Mouse (Mus musculus) CD4-positive, CD25-positive, alpha-beta regulatory T cell, adult 2 months (primary cell): Measurements from ENCODE around the gene Tas2r135.

ENCODE experiments used
- DNase-seq: peaks from one replicate; pipeline ENCODE4 v3.0.0-alpha.2; 2012; ENCODE audit warnings: low read depth, low spot score

Tas2r135 gene

GRCm38 (mm10) chr6:42405134-42405533 lies at the start of gene Tas2r135:
Gene Tas2r135 (plus strand): TSS chr6:42405434.
- DNase-seq = no peak

GRCm38 (mm10) chr6:42355794-42356600 lies 49.2 kb upstream of the Tas2r135 start:
- DNase-seq = no peak

GRCm38 (mm10) chr6:42356913-42357312 lies 48.3 kb upstream of the Tas2r135 start:
- no peak for DNase-seq

- DNase-seq = no peak
Observed at GRCm38 (mm10) chr6:42357901-42358300, 47.3 kb upstream of the Tas2r135 start.

GRCm38 (mm10) chr6:42358901-42359300 lies 46.3 kb upstream of the Tas2r135 start:
- no peak for DNase-seq

- no peak for DNase-seq
Observed at GRCm38 (mm10) chr6:42359364-42360147, 45.7 kb upstream of the Tas2r135 start.

- DNase-seq = no peak
Observed at GRCm38 (mm10) chr6:42360231-42360840, 44.9 kb upstream of the Tas2r135 start.

- no peak for DNase-seq
Observed at GRCm38 (mm10) chr6:42361041-42361895, 44.0 kb upstream of the Tas2r135 start.

- no peak for DNase-seq
Observed at GRCm38 (mm10) chr6:42362074-42362473, 43.2 kb upstream of the Tas2r135 start.

GRCm38 (mm10) chr6:42362497-42362896 lies 42.7 kb upstream of the Tas2r135 start:
- DNase-seq = no peak

- no peak for DNase-seq
Observed at GRCm38 (mm10) chr6:42362974-42363373, 42.3 kb upstream of the Tas2r135 start.

- DNase-seq = no peak
Observed at GRCm38 (mm10) chr6:42364066-42364465, 41.2 kb upstream of the Tas2r135 start.

GRCm38 (mm10) chr6:42364607-42365006 lies 40.6 kb upstream of the Tas2r135 start:
- no peak for DNase-seq

GRCm38 (mm10) chr6:42365215-42365614 lies 40.0 kb upstream of the Tas2r135 start:
- no peak for DNase-seq

GRCm38 (mm10) chr6:42369870-42370269 lies 35.4 kb upstream of the Tas2r135 start:
- DNase-seq = no peak

GRCm38 (mm10) chr6:42370630-42371363 lies 34.4 kb upstream of the Tas2r135 start:
- DNase-seq = no peak

GRCm38 (mm10) chr6:42372001-42372400 lies 33.2 kb upstream of the Tas2r135 start:
- DNase-seq = no peak

- DNase-seq = no peak
Observed at GRCm38 (mm10) chr6:42372421-42372815, 32.8 kb upstream of the Tas2r135 start.

- DNase-seq = peak; percentile 80
Observed at GRCm38 (mm10) chr6:42372816-42373547, 32.3 kb upstream of the Tas2r135 start, which contains the start of gene Epha1. Gene Epha1 (minus strand): TSS chr6:42373268.
